Mouse (Mus musculus): ENCODE measurements at regions not wholly inside any gene's neighbourhood (a gene's known extent, or its start where the extent isn't known, plus 50 kb on each side); places are given as distances from the start of the nearest gene placed in this dataset.

- no peak for DNase-seq (ENCODE audit: low read depth, low spot score)
Observed at GRCm38 (mm10) chr19:23089081-23089480, 51.9 kb upstream of the Klf9 start.

DNA sequence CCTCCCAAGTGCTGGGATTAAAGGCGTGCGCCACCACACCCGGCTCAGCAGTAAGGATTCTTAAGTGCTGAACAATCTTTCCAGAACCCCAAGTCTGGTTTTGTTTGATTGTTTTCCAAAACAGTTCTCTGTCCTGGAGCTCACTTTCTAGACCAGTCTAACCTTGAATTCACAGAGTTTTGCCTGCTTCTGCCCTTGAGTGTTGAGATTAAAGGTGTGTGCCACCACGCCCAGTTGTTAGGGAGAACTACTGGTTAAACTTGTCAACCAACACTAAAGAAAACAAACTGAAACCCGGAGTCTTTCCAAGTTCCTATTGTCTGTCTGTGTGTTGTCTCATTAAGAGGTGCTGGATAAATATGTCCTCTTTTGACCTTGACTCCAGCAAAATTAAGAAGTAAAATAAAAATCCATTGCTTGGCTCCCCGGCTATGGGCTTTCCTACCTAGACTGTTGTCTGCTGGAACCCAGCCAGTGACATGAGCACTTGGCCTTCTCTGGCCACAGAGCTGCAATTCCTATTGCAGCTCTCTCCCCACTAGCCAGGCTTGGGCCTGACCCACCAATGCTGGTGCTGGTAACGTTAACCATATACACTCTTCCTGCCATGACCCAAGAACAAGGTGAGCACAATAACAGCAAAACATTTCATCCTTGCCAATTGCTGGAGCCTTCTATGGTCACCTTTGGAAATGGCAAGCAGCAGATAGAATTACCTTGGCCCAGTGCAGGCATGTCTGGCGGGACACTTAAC is 51.1 kb upstream of the Klf9 start:
- DNase-seq (ENCODE audit: low read depth, low spot score), result peak; percentile 96

Measured in ES-CJ7 (cell line).